Mouse (Mus musculus) testis, adult 2 months (tissue): ENCODE measurements at regions not wholly inside any gene's neighbourhood (a gene's known extent, or its start where the extent isn't known, plus 50 kb on each side); places are given as distances from the start of the nearest gene placed in this dataset.

Experiments
- H3K27ac ChIP-seq: fragments of 200-500 bp; 2 replicates; pipeline ENCODE4 v1.5.1; 2012; ENCODE audit warnings: low read depth, low read length; ENCODE audit not compliant: control insufficient read depth, insufficient read depth
- H3K27me3 ChIP-seq: fragments of 200-500 bp; 2 replicates; pipeline ENCODE4 v1.6.1; 2012; ENCODE audit warnings: mild to moderate bottlenecking, low read length, moderate library complexity; ENCODE audit not compliant: control insufficient read depth, insufficient read depth
- H3K36me3 ChIP-seq: fragments of 200-500 bp; 2 replicates; pipeline ENCODE4 v1.6.1; 2012; ENCODE audit warnings: mild to moderate bottlenecking, low read length; ENCODE audit not compliant: control insufficient read depth, insufficient read depth
- H3K4me1 ChIP-seq: fragments of 200-500 bp; 2 replicates; pipeline ENCODE4 v1.6.1; 2012; ENCODE audit warnings: low read length; ENCODE audit not compliant: control insufficient read depth, insufficient read depth
- H3K4me3 ChIP-seq: fragments of 200-500 bp; 2 replicates; pipeline ENCODE4 v1.5.1; 2012; ENCODE audit warnings: low read depth, mild to moderate bottlenecking, low read length, moderate library complexity, mixed read lengths; ENCODE audit not compliant: control insufficient read depth
- CTCF ChIP-seq: fragments of 200-500 bp; IDR thresholded peaks from 2 replicates; pipeline ENCODE4 v1.5.1; 2012; ENCODE audit warnings: low read depth, mild to moderate bottlenecking, inconsistent platforms, low read length, moderate library complexity; ENCODE audit not compliant: control insufficient read depth, insufficient read depth, insufficient replicate concordance
- POLR2A ChIP-seq: fragments of 200-500 bp; IDR thresholded peaks from 2 replicates; pipeline ENCODE4 v1.6.1; 2012; ENCODE audit warnings: low read depth, mild to moderate bottlenecking, inconsistent platforms, low read length, moderate library complexity; ENCODE audit not compliant: control insufficient read depth

- H3K27ac ChIP-seq = no peak overlapping the region
- H3K4me1 ChIP-seq = no peaks in the 10 kb centered on the region
- TF ChIP-seq POLR2A (no peak), CTCF (no peak)
- H3K4me3 ChIP-seq = no peak overlapping the region
- H3K27me3 ChIP-seq = no peaks in the 10 kb centered on the region
- no peaks in the 10 kb centered on the region for H3K36me3 ChIP-seq
These were observed 365.6 kb upstream of the Hs6st1 start for GRCm38 (mm10) chr1:35702585-35702984.

- TF ChIP-seq CTCF (no peak), POLR2A (no peak)
- Histone ChIP-seq H3K36me3 (no peaks in the 10 kb centered on the region), H3K27me3 (no peaks in the 10 kb centered on the region), H3K4me1 (no peaks in the 10 kb centered on the region), H3K27ac (no peak overlapping the region), H3K4me3 (no peak overlapping the region)
These were observed 361.9 kb upstream of the Hs6st1 start for GRCm38 (mm10) chr1:35706336-35706735.

- Histone ChIP-seq H3K36me3 (no peaks in the 10 kb centered on the region), H3K4me1 (no peaks in the 10 kb centered on the region), H3K4me3 (no peak overlapping the region), H3K27me3 (no peaks in the 10 kb centered on the region), H3K27ac (no peak overlapping the region)
- no peak for TF ChIP-seq POLR2A
These were observed 359.9 kb upstream of the Hs6st1 start for GRCm38 (mm10) chr1:35708176-35708788.

- Histone ChIP-seq H3K36me3 (no peaks in the 10 kb centered on the region), H3K27ac (no peak overlapping the region), H3K4me1 (no peaks in the 10 kb centered on the region), H3K4me3 (no peak overlapping the region), H3K27me3 (no peaks in the 10 kb centered on the region)
- TF ChIP-seq CTCF = no peak
- TF ChIP-seq POLR2A = no peak
These were observed 359.0 kb upstream of the Hs6st1 start for GRCm38 (mm10) chr1:35709214-35709613.

- no peak overlapping the region for H3K4me3 ChIP-seq
- H3K4me1 ChIP-seq = no peaks in the 10 kb centered on the region
- no peak overlapping the region for H3K27ac ChIP-seq
- TF ChIP-seq CTCF (no peak), POLR2A (no peak)
- no peaks in the 10 kb centered on the region for H3K27me3 ChIP-seq
- H3K36me3 ChIP-seq = no peaks in the 10 kb centered on the region
These were observed 354.2 kb upstream of the Hs6st1 start for GRCm38 (mm10) chr1:35713961-35714360.

- Histone ChIP-seq H3K4me3 (no peak overlapping the region), H3K4me1 (no peaks in the 10 kb centered on the region), H3K36me3 (no peaks in the 10 kb centered on the region), H3K27ac (no peak overlapping the region), H3K27me3 (no peaks in the 10 kb centered on the region)
- TF ChIP-seq CTCF (peak; percentile 55; the same call in 1 of the 2 replicates), POLR2A (no peak)
These were observed 352.3 kb upstream of the Hs6st1 start for GRCm38 (mm10) chr1:35715931-35716330.

- no peaks in the 10 kb centered on the region for H3K4me1 ChIP-seq
- H3K36me3 ChIP-seq = no peaks in the 10 kb centered on the region
- H3K27ac ChIP-seq = no peak overlapping the region
- TF ChIP-seq POLR2A (no peak), CTCF (no peak)
- H3K27me3 ChIP-seq = no peaks in the 10 kb centered on the region
- H3K4me3 ChIP-seq = no peak overlapping the region
These were observed 351.0 kb upstream of the Hs6st1 start for GRCm38 (mm10) chr1:35717166-35717565.

- TF ChIP-seq POLR2A = no peak
- no peak for TF ChIP-seq CTCF
- no peaks in the 10 kb centered on the region for H3K27me3 ChIP-seq
- H3K27ac ChIP-seq = no peak overlapping the region; the same call in 1 of the 2 replicates
- H3K36me3 ChIP-seq = no peaks in the 10 kb centered on the region
- no peaks in the 10 kb centered on the region for H3K4me1 ChIP-seq
- no peak overlapping the region for H3K4me3 ChIP-seq
These were observed 350.5 kb upstream of the Hs6st1 start for GRCm38 (mm10) chr1:35717659-35718058.
